Comparison of ENCODE assay signal across 38 mouse cellular contexts in the genomic region with DNA sequence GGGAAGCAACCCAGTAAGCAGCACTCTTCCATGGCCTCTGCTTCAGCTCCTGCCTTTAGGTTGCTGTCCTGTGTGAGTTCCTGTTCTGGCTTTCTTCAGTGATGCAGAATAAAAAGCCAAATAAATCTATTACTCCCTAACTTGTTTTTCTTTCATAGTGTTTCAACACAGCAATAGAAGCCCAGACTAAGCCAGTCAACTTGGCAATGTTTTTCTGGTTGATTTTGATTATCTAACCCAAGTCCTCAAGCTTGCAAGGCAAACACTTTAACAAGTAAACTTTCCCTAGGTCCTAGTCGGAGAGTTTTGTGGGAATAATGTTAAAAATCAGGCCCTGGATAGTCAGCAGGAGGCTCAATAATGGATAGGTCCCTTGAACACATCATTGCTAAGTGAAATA. TPM values are rescaled to one million over a fixed set of nuclear protein-coding genes. Genes with fewer than 3 reads are reported as not detected.
"Had no signal": no experiment of that assay in that cellular context is flagged by ENCODE, and none has a peak within 500 bp of the region (broad histone marks: within the 10 kb centered on the region; RNA-seq: fewer than 3 reads in every experiment).

No protein-coding gene starts in this region.

- H3K4me1 ChIP-seq: embryonic facial prominence, embryonic 10.5 days; embryonic facial prominence, embryonic 12.5 days; embryonic facial prominence, embryonic 13.5 days; embryonic facial prominence, embryonic 15.5 days; forebrain, embryonic 10.5 days; forebrain, embryonic 12.5 days; forebrain, embryonic 13.5 days; forebrain, embryonic 15.5 days had no signal

- H3K9ac ChIP-seq: embryonic facial prominence, embryonic 12.5 days; embryonic facial prominence, embryonic 13.5 days; embryonic facial prominence, embryonic 15.5 days; forebrain, embryonic 12.5 days; forebrain, embryonic 13.5 days; forebrain, embryonic 15.5 days; forebrain, postnatal 0 days had no signal

- ATAC-seq: forebrain, embryonic 13.5 days; forebrain, embryonic 14.5 days; forebrain, embryonic 15.5 days; forebrain, embryonic 16.5 days; forebrain, postnatal 0 days had no signal

- H3K36me3 ChIP-seq: embryonic facial prominence, embryonic 10.5 days; embryonic facial prominence, embryonic 12.5 days; embryonic facial prominence, embryonic 13.5 days; embryonic facial prominence, embryonic 15.5 days; forebrain, embryonic 10.5 days; forebrain, embryonic 12.5 days; forebrain, embryonic 15.5 days had no signal

- H3K27me3 ChIP-seq: embryonic facial prominence, embryonic 12.5 days; embryonic facial prominence, embryonic 13.5 days; embryonic facial prominence, embryonic 15.5 days; forebrain, embryonic 12.5 days; forebrain, embryonic 13.5 days; forebrain, embryonic 15.5 days had no signal

- H3K4me2 ChIP-seq: embryonic facial prominence, embryonic 12.5 days; embryonic facial prominence, embryonic 13.5 days; embryonic facial prominence, embryonic 15.5 days; forebrain, embryonic 12.5 days; forebrain, embryonic 13.5 days; forebrain, embryonic 15.5 days had no signal

- H3K4me3 ChIP-seq: embryonic facial prominence, embryonic 10.5 days; embryonic facial prominence, embryonic 12.5 days; embryonic facial prominence, embryonic 13.5 days; embryonic facial prominence, embryonic 15.5 days; erythroblast, embryonic 14.5 days; forebrain, embryonic 10.5 days; forebrain, embryonic 12.5 days; forebrain, embryonic 13.5 days; forebrain, embryonic 15.5 days; gastrocnemius, adult 2 months; heart, adult 2 months had no signal

- H3K27ac ChIP-seq: embryonic facial prominence, embryonic 10.5 days; embryonic facial prominence, embryonic 12.5 days; embryonic facial prominence, embryonic 13.5 days; embryonic facial prominence, embryonic 15.5 days; forebrain, embryonic 10.5 days; forebrain, embryonic 12.5 days; forebrain, embryonic 13.5 days; forebrain, embryonic 15.5 days; gastrocnemius, adult 2 months; heart, adult 2 months had no signal

- DNase-seq: cerebellum, adult 8-10 months; cerebellum, adult 9-10 months; cerebellum, adult 9-11 months; cerebellum, postnatal 10 days; cerebellum, postnatal 14 days; cerebellum, postnatal 25 days; cerebellum, postnatal 36 days; embryo, embryonic 11 days; forebrain, postnatal 0 days; gastrocnemius, adult 2 months; gastrocnemius, postnatal 10 days; gastrocnemius, postnatal 14 days; gastrocnemius, postnatal 25 days; gastrocnemius, postnatal 36 days; heart, adult 11 months; heart, adult 18-20 months; heart, adult 2 months had no signal

RNA-seq across cellular contexts. Expression of a gene that starts 17.5 kb away (rescaled TPM):
- total RNA-seq: common myeloid progenitor, adult 5-6 weeks; forebrain, postnatal 0 days; gastrocnemius, adult 2 months; gastrocnemius, adult 8-10 months; gastrocnemius, postnatal 14 days; gastrocnemius, postnatal 25 days; granulocyte monocyte progenitor cell, adult 5-6 weeks; heart, adult 18-20 months; heart, adult 2 months; heart, adult 8-10 months had no signal
- polyA plus RNA-seq: cortical plate, adult 2 months; embryonic facial prominence, embryonic 10.5 days; embryonic facial prominence, embryonic 11.5 days; embryonic facial prominence, embryonic 12.5 days; embryonic facial prominence, embryonic 13.5 days; embryonic facial prominence, embryonic 14.5 days; embryonic facial prominence, embryonic 15.5 days; erythroblast, embryonic 14.5 days; forebrain, embryonic 10.5 days; forebrain, embryonic 11.5 days; forebrain, embryonic 12.5 days; forebrain, embryonic 13.5 days; forebrain, embryonic 14.5 days; forebrain, embryonic 15.5 days; forebrain, embryonic 16.5 days; forebrain, postnatal 0 days; frontal cortex, adult 2 months; gonadal fat pad, adult 2 months; heart, adult 2 months had no signal
